Mouse (Mus musculus): ENCODE measurements at regions not wholly inside any gene's neighbourhood (a gene's known extent, or its start where the extent isn't known, plus 50 kb on each side); places are given as distances from the start of the nearest gene placed in this dataset.
A peak's percentile ranks its signal among the peaks of the same experiment; 100 is the strongest.

GRCm38 (mm10) chr5:28904500-28904899 lies 291.3 kb upstream of the Rnf32 start:
- no peak for DNase-seq

GRCm38 (mm10) chr5:28903805-28904320 lies 291.9 kb upstream of the Rnf32 start:
- no peak for DNase-seq

- DNase-seq, result no peak
These were observed 303.0 kb upstream of the Rnf32 start for GRCm38 (mm10) chr5:28892703-28893249.

GRCm38 (mm10) chr5:28891988-28892387 lies 303.8 kb upstream of the Rnf32 start:
- DNase-seq, result no peak

GRCm38 (mm10) chr5:28884746-28885365 lies 310.9 kb upstream of the Rnf32 start:
- DNase-seq, result no peak

GRCm38 (mm10) chr5:28876199-28876598 lies 319.6 kb upstream of the Rnf32 start:
- no peak for DNase-seq

GRCm38 (mm10) chr5:28873600-28874265 lies 322.1 kb upstream of the Rnf32 start:
- DNase-seq, result no peak

- no peak for DNase-seq
These were observed 336.0 kb upstream of the Rnf32 start for GRCm38 (mm10) chr5:28859604-28860371.

GRCm38 (mm10) chr5:28838141-28838925 lies 357.5 kb upstream of the Rnf32 start:
- DNase-seq, result no peak

- no peak for DNase-seq
These were observed 352.0 kb upstream of the Shh start for GRCm38 (mm10) chr5:28819091-28819490.

- peak; percentile 48 for DNase-seq
These were observed 340.9 kb upstream of the Shh start for GRCm38 (mm10) chr5:28807950-28808349.

GRCm38 (mm10) chr5:28799464-28799863 lies 332.4 kb upstream of the Shh start:
- DNase-seq, result no peak

- no peak for DNase-seq
These were observed 331.3 kb upstream of the Shh start for GRCm38 (mm10) chr5:28798361-28798760.

- DNase-seq, result no peak
These were observed 328.2 kb upstream of the Shh start for GRCm38 (mm10) chr5:28795130-28795758.

GRCm38 (mm10) chr5:28793781-28794180 lies 326.7 kb upstream of the Shh start:
- no peak for DNase-seq

GRCm38 (mm10) chr5:28785347-28786060 lies 318.4 kb upstream of the Shh start:
- peak; percentile 64 for DNase-seq

GRCm38 (mm10) chr5:28784339-28784966 lies 317.4 kb upstream of the Shh start:
- no peak for DNase-seq

- DNase-seq, result no peak
These were observed 308.7 kb upstream of the Shh start for GRCm38 (mm10) chr5:28775648-28776359.

- DNase-seq, result no peak
These were observed 304.7 kb upstream of the Shh start for GRCm38 (mm10) chr5:28771796-28772195.

Measured in lung, postnatal 14 days (tissue).